Mouse (Mus musculus): ENCODE results near the gene Hipk2. TPM values are rescaled to one million over a fixed set of nuclear protein-coding genes. Genes with fewer than 3 reads are reported as not detected.

The Hipk2 gene
- polyA plus RNA-seq, 1 experiment from 2014 or later, result 46.9 TPM

- no peaks in the 10 kb centered on the region for H3K27me3 ChIP-seq
- WGBS, result 93% methylated on average over 7 of the region's 7 CpGs
- no peaks in the 10 kb centered on the region for H3K9me3 ChIP-seq
- no peak for ATAC-seq
- no peaks in the 10 kb centered on the region for H3K36me3 ChIP-seq
- H3K4me3 ChIP-seq (replicated peaks), result no peak overlapping the region
- H3K27ac ChIP-seq, result no peak overlapping the region
- H3K4me1 ChIP-seq (replicated peaks), result no peaks in the 10 kb centered on the region
- no peak overlapping the region for H3K9ac ChIP-seq (replicated peaks)
- H3K4me2 ChIP-seq (replicated peaks), result no peak overlapping the region
Measured at GRCm38 (mm10) chr6:38772836-38773518, 103.0 kb downstream of the Hipk2 start.

DNA sequence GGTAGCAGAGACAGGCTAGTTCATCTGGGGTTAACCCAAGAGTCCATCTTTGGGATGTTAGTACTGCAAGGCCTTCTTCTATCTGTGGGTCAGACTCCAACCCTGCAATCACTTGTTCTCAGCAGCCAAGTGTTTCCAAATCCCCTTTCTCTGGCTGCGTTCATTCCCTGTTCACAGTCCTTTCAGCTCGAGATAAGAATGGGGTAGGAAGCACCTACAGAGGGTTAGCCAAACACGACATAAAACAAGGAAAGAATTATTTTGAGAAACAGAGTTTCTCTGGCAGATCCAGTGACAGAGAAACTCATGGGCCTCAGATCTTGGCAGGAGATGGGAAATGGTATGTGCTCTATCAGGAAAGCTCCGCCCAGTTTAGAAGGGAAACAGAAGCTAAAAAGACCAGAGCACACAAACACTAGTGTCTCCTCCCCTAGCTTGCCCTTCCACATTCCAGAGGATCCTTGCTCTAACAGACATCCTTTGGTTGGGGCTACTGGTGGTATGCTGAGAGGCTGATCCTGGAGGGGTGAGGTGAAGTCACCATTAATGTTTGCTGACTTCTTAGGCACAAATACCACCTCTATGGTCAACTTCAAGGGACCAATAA lies 104.8 kb downstream of the Hipk2 start:
- Histone ChIP-seq H3K36me3 (peaks cover 15% of the 10 kb centered on the region; the same call in 1 of the 2 replicates), H3K9me3 (no peaks in the 10 kb centered on the region), H3K4me1 (replicated peaks) (no peaks in the 10 kb centered on the region), H3K9ac (replicated peaks) (no peak overlapping the region), H3K4me2 (replicated peaks) (no peak overlapping the region), H3K27ac (no peak overlapping the region), H3K27me3 (no peaks in the 10 kb centered on the region), H3K4me3 (replicated peaks) (no peak overlapping the region)
- no peak for ATAC-seq
- 73% methylated on average over 4 of the region's 4 CpGs for WGBS

DNA sequence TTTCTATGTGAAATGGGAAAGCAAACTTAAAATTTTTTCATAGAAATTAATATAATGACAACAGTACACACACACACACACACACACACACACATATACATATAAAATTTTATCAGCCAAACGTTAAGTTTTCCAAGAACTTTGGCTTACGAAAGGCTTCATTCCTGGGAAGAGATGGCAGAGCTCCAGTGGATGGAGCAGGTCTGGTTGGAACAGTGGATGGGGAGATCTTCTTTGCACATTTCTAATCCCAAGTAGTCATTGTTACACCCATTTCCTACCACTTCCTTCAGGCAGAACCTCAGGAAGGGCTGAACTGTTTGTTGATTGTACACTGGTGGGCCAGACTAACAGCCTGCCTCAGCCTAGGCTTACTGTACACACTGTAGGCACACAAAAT lies 106.3 kb downstream of the Hipk2 start:
- Histone ChIP-seq H3K27ac (no peak overlapping the region), H3K36me3 (peaks cover 15% of the 10 kb centered on the region; the same call in 1 of the 2 replicates), H3K9ac (replicated peaks) (no peak overlapping the region), H3K4me3 (replicated peaks) (no peak overlapping the region), H3K4me2 (replicated peaks) (no peak overlapping the region), H3K4me1 (replicated peaks) (peaks cover 7% of the 10 kb centered on the region; the same call in 1 of the 2 replicates), H3K9me3 (no peaks in the 10 kb centered on the region), H3K27me3 (no peaks in the 10 kb centered on the region)
- WGBS, result 97% methylated on average over 2 of the region's 2 CpGs
- ATAC-seq, result no peak

GRCm38 (mm10) chr6:38762588-38763265 lies 113.2 kb downstream of the Hipk2 start:
- no peak overlapping the region for H3K9ac ChIP-seq (replicated peaks)
- ATAC-seq, result no peak
- H3K27me3 ChIP-seq, result no peaks in the 10 kb centered on the region
- H3K27ac ChIP-seq, result no peak overlapping the region
- H3K4me3 ChIP-seq (replicated peaks), result no peak overlapping the region
- H3K4me2 ChIP-seq (replicated peaks), result no peak overlapping the region
- H3K36me3 ChIP-seq, result peaks cover 14% of the 10 kb centered on the region; the same call in 1 of the 2 replicates
- peaks cover 53% of the 10 kb centered on the region for H3K4me1 ChIP-seq (replicated peaks)
- no peaks in the 10 kb centered on the region for H3K9me3 ChIP-seq
- 76% methylated on average over 6 of the region's 6 CpGs for WGBS

DNA sequence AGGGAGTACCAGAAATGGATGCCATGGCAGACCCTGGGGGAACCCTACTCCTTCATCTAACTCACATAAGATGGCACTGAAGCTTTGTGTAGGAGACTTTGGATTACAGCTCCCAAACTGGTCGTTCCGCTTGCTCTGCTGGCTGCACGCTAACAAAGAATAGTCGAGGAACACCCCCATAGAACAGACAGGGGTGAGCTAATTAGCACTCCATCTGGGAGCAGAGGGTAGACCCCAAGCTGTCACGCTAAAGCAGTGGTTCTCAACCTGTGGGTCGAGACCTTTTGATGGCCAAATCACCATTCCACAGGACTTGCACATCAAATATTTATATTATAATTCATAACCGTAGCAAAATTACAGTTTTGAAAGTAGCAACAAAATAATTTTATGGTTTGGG lies 114.0 kb downstream of the Hipk2 start:
- Histone ChIP-seq H3K27me3 (no peaks in the 10 kb centered on the region), H3K4me3 (replicated peaks) (no peak overlapping the region), H3K36me3 (peaks cover 7% of the 10 kb centered on the region; the same call in 1 of the 2 replicates), H3K27ac (no peak overlapping the region), H3K4me2 (replicated peaks) (no peak overlapping the region), H3K9ac (replicated peaks) (no peak overlapping the region), H3K4me1 (replicated peaks) (peaks cover 60% of the 10 kb centered on the region), H3K9me3 (no peaks in the 10 kb centered on the region)
- 66% methylated on average over 7 of the region's 7 CpGs for WGBS
- ATAC-seq, result no peak

DNA sequence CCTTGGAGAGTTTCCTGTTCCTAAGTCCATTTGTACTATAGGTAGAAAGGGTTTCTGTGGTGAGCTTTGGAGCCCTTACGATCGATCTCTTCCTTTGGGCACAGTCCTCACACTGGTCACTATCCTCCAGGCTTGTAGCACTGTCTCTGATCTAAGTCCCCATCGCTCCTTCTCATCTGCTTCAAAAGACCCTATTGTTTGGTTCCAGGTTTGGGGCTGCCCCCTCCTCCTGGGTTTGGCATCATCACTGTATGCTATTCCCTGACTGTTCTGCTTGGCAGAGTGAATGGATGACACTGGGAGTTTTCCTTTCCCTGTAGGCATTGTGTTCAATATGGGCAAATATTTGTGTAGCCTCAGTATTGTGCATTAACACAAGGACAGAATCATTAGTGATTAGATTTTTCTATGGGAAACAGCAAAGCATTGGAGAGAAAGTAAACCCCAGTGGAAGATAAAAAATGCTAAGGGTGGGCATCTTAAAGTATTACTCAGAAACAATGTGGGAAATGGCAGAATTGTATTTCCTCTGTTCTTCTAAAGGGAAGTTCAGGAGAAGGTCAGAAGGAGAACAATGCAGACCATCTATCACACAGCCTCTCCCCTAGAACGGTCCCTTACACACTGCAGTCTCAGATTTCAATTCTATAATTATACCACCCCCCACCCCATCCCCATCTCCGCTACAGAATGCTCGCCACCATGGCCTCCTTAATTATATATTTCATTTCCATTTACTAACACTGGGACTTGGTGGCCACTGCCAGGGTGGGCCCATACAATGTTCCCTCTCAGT lies 114.9 kb downstream of the Hipk2 start:
- WGBS, result 60% methylated on average over 6 of the region's 6 CpGs
- no peaks in the 10 kb centered on the region for H3K9me3 ChIP-seq
- H3K27me3 ChIP-seq, result no peaks in the 10 kb centered on the region
- H3K9ac ChIP-seq (replicated peaks), result no peak overlapping the region
- H3K27ac ChIP-seq, result no peak overlapping the region
- H3K4me3 ChIP-seq (replicated peaks), result no peak overlapping the region
- no peaks in the 10 kb centered on the region for H3K36me3 ChIP-seq
- H3K4me1 ChIP-seq (replicated peaks), result peaks cover 66% of the 10 kb centered on the region
- H3K4me2 ChIP-seq (replicated peaks), result no peak overlapping the region
- ATAC-seq, result no peak

DNA sequence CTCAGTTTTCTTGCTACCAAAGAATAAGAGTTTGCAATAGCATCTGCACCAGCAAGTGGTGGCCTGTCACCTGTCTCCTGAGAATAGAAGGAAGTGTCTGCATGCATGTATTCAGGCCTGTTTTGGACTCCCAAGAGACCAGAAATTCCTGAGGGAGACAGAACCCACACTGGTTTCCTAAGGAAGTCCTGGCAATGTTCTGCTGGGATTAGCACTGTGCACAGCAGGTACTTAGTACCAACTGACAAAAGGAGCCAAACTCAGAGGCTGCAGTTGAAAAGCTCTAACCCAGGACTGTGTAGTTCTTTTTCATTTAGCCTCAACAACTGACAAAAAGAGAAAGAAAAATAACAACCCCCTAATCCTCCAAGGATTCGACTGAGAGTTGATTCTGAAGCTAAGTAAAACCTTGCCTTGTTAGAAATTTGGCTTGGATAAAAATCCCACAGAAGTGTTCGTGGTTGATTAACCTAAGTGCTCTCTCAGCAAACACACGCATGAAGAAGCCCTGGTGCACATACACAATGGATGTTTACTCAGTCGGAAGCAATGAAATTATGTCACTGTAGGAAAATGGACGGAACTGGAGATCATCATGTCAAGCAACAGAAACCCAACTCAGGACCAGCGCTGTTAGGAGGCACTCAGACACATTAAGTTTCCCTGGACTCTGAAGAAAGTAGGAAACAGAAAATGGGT lies 115.9 kb downstream of the Hipk2 start:
- Histone ChIP-seq H3K4me3 (replicated peaks) (no peak overlapping the region), H3K4me1 (replicated peaks) (peaks cover 62% of the 10 kb centered on the region), H3K9ac (replicated peaks) (no peak overlapping the region), H3K4me2 (replicated peaks) (no peak overlapping the region), H3K9me3 (no peaks in the 10 kb centered on the region), H3K27ac (no peak overlapping the region), H3K36me3 (no peaks in the 10 kb centered on the region), H3K27me3 (no peaks in the 10 kb centered on the region)
- 18% methylated on average over 6 of the region's 6 CpGs for WGBS
- ATAC-seq, result no peak

DNA sequence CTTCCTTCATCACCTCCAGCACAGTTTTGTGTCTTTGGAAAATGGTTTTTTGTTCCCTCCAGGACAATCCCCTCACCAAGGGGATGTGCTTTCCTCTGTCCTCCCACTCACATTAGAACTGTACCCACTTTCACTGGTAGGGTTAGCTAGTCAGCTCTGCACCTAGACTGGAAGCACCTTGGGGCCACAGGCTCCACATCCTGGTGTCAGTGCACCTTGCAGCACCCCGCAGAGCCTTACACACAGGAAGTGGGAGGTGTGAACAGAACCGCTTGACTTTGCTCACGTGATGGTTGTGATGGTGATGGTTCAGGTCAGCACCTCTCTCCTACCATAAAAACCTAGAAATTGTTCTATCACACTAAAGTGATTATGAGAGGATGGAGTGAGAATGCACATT lies 116.8 kb downstream of the Hipk2 start:
- no peak overlapping the region for H3K4me2 ChIP-seq (replicated peaks)
- H3K9ac ChIP-seq (replicated peaks), result no peak overlapping the region
- H3K4me3 ChIP-seq (replicated peaks), result no peak overlapping the region
- 87% methylated on average over 3 of the region's 3 CpGs for WGBS
- no peaks in the 10 kb centered on the region for H3K36me3 ChIP-seq
- no peaks in the 10 kb centered on the region for H3K9me3 ChIP-seq
- H3K27me3 ChIP-seq, result no peaks in the 10 kb centered on the region
- no peak for ATAC-seq
- no peak overlapping the region for H3K27ac ChIP-seq
- peaks cover 59% of the 10 kb centered on the region for H3K4me1 ChIP-seq (replicated peaks)

DNA sequence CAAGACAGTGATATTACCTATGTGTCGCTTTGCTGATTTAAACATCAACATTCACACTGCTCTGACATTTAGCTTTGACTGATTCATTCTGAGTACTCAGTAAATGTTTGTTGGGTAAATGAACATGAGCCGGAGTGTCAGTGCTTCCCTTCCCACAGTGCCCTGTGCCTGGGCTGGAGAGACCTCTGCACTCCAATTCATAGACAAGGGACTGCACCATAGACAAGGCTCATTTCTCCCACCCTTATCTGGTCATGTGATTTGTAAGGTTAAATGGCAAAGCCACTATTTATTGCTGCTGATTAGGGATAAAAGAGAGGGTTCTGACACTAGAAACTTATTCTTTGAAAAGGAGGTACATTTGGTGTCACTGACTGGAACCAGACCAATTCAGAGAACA lies 118.4 kb downstream of the Hipk2 start:
- Histone ChIP-seq H3K27ac (no peak overlapping the region), H3K9me3 (no peaks in the 10 kb centered on the region), H3K9ac (replicated peaks) (no peak overlapping the region), H3K27me3 (no peaks in the 10 kb centered on the region), H3K4me2 (replicated peaks) (no peak overlapping the region), H3K36me3 (no peaks in the 10 kb centered on the region), H3K4me1 (replicated peaks) (peaks cover 55% of the 10 kb centered on the region), H3K4me3 (replicated peaks) (no peak overlapping the region)
- WGBS, result 91% methylated on average over 2 of the region's 2 CpGs
- ATAC-seq, result no peak

GRCm38 (mm10) chr6:38756968-38757367 lies 119.0 kb downstream of the Hipk2 start:
- no peak overlapping the region for H3K4me2 ChIP-seq (replicated peaks)
- H3K9ac ChIP-seq (replicated peaks), result no peak overlapping the region
- no peaks in the 10 kb centered on the region for H3K27me3 ChIP-seq
- H3K4me1 ChIP-seq (replicated peaks), result peaks cover 52% of the 10 kb centered on the region
- H3K4me3 ChIP-seq (replicated peaks), result no peak overlapping the region
- no peaks in the 10 kb centered on the region for H3K36me3 ChIP-seq
- ATAC-seq, result no peak
- no peak overlapping the region for H3K27ac ChIP-seq
- H3K9me3 ChIP-seq, result no peaks in the 10 kb centered on the region
- 94% methylated on average over 4 of the region's 4 CpGs for WGBS

DNA sequence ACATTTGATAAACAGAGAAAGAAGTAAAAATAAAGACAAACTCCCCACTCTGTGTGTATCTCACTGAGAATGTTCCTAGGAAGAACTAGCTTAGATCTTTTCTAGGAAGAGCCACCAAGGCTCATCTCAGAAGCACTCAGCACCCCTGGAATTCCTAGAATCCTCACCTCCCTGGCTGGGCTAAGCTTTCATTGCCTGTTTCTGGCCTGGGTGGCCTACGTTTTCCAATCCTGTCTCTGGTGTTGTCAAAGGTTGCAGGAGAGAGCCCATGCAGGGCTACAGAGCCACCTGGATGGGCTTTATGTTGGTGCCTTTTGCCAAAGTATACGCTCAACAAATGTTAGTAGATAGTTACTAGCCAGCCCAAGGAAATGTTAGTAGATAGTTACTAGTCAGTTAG lies 120.0 kb downstream of the Hipk2 start:
- Histone ChIP-seq H3K4me2 (replicated peaks) (no peak overlapping the region), H3K27ac (no peak overlapping the region), H3K9ac (replicated peaks) (no peak overlapping the region), H3K9me3 (no peaks in the 10 kb centered on the region), H3K36me3 (no peaks in the 10 kb centered on the region), H3K4me1 (replicated peaks) (peaks cover 41% of the 10 kb centered on the region), H3K4me3 (replicated peaks) (no peak overlapping the region), H3K27me3 (no peaks in the 10 kb centered on the region)
- no peak for ATAC-seq
- WGBS, result 64% methylated on average over 2 of the region's 2 CpGs

Data from midbrain, embryonic 13.5 days (tissue).